Mouse (Mus musculus) embryo, embryonic 11.5 days (tissue): Measurements from ENCODE around the gene Gcdh.
"Not testable (repeated sequence)": the region's sequence is repeated elsewhere in the genome, so short reads cannot be mapped to it uniquely, and the experiment has no call there.

ENCODE experiments used
- DNase-seq: peaks from one replicate; pipeline ENCODE4 v3.0.0-alpha.2; 2012; ENCODE audit warnings: low read depth, low spot score

Gene Gcdh

DNA sequence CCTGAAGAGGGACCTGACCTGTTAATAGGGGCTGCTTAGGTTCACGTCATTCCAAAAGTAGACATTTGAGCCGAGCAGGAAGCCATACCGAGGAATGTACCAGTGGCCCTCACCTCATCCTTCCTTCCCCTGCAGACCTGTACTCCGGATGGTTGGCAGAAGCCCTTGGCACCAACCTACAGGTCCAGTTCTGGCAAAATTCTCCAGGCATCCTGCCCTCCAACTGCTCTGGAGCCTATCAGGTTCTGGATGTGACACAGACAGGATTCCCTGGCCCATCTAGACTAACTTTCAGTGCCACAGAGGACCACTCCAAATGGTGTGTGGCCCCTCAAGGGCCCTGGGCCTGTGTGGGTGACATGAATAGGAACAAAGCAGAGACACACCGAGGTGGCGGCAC is 16.8 kb upstream of the Gcdh start:
- no peak for DNase-seq

- no peak for DNase-seq
These were observed 16.2 kb upstream of the Gcdh start for GRCm38 (mm10) chr8:84909949-84910348.

GRCm38 (mm10) chr8:84909162-84909767 is 15.5 kb upstream of the Gcdh start:
- no peak for DNase-seq

- DNase-seq: peak; percentile 97
These were observed 14.9 kb upstream of the Gcdh start, which contains the start of gene Dnase2a for GRCm38 (mm10) chr8:84908421-84909161. Gene Dnase2a (plus strand): TSS chr8:84908560.

- DNase-seq: not testable (repeated sequence)
These were observed 14.3 kb upstream of the Gcdh start for GRCm38 (mm10) chr8:84907979-84908378.

DNA sequence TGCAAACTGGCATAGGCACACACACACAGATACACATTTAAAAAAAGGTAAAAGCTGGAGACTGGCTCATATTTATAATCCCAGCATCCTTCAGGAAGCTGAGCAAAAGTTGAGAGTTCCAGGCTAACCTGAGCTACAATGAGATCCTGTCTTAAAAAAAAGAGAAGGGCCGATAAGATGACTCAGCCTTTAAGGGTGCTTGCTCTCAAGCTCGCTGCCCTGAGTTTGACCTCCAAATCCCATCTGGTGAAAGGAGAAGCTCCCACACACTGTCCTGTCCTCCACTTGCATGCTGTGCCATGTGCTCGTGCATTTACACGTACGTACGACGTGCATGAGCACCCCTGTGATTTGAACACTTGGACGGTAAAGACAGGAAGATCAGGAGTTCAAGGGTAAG is 13.8 kb upstream of the Gcdh start:
- DNase-seq: no peak

DNA sequence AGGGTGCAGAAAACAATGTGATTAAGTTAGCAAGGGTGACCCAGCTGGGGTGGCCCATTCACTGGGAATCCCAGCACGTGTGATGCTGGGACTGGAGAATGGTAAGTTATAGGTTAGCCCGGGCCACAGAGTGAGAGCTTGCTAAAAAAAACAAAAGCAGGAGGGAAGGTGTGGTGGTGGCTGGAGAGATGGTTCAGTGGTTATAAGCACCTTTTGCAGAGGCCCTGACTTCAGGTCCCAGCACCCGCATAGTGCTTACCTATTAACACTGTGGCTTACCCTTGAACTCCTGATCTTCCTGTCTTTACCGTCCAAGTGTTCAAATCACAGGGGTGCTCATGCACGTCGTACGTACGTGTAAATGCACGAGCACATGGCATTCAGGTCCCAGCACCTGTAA is 13.3 kb upstream of the Gcdh start:
- DNase-seq: no peak

DNA sequence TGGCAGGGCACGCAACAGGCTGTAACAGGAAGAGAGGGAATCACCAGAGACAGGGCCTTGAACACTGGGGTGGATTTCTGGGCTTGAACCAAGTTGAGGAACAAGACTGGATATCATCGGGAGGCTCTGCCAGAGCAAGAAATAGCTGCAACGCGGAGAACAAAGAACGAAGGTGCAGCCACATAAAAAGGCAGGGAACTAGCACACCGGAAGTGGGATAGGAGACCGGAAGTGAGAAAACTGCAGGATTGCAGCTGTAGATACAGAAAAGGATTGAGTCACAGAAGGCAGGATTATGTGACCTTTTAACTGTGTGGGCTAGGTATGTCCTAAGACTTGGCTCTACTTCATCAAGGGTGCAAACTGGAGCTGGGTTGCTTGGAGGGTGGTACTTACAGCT is 10.6 kb upstream of the Gcdh start:
- DNase-seq: no peak

- peak; percentile 71 for DNase-seq
These were observed 9.4 kb upstream of the Gcdh start for GRCm38 (mm10) chr8:84902920-84903661.

DNA sequence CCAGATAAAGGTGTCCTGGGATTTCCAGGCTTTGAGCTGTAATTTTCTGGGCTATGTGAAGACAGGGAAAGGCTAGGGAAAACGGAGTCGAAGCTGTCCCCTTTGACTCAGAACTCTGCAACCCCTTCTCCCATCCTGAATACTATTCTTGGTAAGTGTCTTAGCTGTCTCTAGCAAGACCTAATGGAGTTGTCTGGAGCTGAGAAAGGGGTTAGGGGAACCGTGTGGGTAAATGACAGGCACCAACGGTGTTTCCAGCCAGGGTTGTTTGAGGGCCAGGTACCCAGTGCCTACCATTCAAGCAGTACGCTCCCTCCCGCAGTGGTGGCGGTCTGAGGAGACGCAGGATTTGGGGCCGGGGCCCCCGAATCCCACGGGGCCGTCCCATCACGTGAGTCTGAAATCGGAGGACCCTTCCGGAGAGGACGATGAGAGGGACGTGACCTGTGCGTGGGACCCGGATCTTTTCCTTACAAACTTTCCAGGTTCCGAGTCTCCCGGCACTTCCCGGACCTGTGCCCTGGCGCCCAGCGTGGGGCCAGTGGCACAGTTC is 8.7 kb upstream of the Gcdh start:
- DNase-seq: no peak

GRCm38 (mm10) chr8:84901752-84902151 is 8.0 kb upstream of the Gcdh start, which contains the start of gene Klf1:
Gene Klf1 (plus strand): TSS chr8:84901928.
- no peak for DNase-seq

GRCm38 (mm10) chr8:84901071-84901470 is 7.3 kb upstream of the Gcdh start:
- DNase-seq: no peak

DNA sequence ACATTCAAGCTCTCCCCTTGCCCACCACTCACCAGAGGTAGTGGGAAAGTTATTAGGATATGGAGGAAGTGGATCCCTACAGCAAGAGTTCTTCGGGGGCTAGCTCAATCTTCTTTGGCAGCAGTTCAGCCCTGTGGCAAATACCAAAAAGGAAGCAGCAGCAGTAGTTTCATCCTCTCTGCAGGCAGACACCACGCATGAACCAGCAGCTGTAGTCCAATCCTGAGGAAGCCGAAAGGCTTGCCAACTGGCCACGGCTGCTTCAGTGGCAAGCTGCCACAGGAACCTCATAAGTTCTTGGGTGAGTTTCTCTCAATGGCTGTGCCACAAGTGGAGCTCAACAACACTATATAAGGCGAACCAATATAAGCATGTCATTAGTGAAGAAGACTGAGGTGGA is 2.2 kb upstream of the Gcdh start:
- DNase-seq: no peak

- DNase-seq: no peak
These were observed 570 bp downstream of the Gcdh start for GRCm38 (mm10) chr8:84892993-84893708.

GRCm38 (mm10) chr8:84889141-84889540 is 4.6 kb downstream of the Gcdh start:
- DNase-seq: no peak

- DNase-seq: no peak
These were observed 5.4 kb downstream of the Gcdh start for GRCm38 (mm10) chr8:84888280-84888679.

GRCm38 (mm10) chr8:84884728-84885127 is 9.0 kb downstream of the Gcdh start:
- no peak for DNase-seq

DNA sequence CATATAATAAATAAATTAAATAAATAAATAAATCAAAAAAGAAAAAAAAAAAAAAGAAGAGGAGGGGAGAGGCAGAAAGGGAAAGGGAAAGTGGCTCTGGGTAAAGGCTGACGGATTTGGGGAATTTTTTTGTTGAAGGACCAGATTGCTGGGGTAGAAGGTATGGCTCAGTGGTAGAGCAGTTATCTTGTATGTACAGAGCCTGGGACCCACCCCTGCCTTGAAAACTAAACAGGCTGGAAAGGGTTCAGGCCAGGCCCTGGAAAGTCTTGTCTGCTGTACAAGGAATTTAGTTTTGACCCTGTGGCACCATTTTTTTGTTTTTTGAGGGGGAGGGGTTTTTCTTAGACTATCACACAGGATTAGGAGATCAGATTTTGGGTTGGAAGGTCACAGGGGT is 14.8 kb downstream of the Gcdh start:
- DNase-seq: no peak

- DNase-seq: no peak
These were observed 16.3 kb downstream of the Gcdh start for GRCm38 (mm10) chr8:84877297-84878035.

DNA sequence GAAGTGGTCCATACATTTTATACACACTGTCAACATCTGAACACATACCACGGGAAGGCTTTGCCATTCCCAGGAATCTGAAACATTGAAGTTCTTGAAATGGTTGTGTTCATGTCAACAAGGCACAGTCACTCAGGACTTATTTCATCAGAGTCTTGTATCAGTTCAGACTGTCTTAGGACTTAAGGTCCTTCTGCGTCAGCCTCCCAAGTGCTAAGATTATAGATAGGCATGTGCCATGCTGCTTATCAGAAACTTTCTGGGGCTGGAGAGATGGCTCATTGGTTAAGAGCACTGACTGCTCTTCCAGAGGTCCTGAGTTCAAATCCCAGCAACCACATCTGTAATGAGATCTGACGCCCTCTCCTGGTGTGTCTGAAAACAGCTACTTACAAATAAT is 19.4 kb downstream of the Gcdh start:
- no peak for DNase-seq

- no peak for DNase-seq
These were observed 20.7 kb downstream of the Gcdh start for GRCm38 (mm10) chr8:84873016-84873415.
